Mouse (Mus musculus): ENCODE measurements at regions not wholly inside any gene's neighbourhood (a gene's known extent, or its start where the extent isn't known, plus 50 kb on each side); places are given as distances from the start of the nearest gene placed in this dataset.

DNA sequence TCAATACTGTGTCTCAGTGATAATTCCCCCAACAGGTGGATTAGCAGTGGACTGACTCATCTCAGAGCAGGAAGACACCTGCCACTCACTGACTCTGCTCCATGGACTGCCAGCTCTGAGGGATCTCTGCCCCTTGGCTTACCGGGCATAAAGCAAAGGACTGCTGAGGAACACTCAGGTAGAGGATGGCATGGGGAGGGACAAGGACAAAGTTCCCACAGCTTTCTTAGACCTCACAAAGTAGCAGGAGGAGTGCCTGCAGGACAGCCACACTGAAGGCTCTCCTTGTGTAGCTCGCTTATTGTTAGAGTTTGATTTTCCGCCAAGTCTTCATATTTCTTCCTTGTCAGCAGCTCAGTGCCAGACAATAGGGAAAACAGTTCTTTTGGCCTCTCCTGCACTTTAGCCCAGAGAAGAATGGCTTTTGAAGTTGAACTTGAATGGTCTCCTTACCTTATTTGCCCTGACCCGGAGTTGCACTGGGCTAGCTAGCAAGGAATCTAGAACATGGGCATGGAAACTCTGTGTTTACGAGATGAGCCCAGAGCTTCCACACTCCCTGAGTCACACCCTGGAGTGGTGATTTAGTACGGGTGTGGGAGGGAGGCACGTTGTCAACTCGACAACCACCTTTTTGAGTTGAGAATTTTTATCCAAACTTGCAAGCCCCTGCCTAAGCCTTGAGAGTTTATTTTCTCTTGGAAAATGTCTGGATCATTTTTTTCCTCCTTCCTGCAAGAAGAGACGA lies 331.4 kb downstream of the Cog6 start:
- no peak for DNase-seq

DNA sequence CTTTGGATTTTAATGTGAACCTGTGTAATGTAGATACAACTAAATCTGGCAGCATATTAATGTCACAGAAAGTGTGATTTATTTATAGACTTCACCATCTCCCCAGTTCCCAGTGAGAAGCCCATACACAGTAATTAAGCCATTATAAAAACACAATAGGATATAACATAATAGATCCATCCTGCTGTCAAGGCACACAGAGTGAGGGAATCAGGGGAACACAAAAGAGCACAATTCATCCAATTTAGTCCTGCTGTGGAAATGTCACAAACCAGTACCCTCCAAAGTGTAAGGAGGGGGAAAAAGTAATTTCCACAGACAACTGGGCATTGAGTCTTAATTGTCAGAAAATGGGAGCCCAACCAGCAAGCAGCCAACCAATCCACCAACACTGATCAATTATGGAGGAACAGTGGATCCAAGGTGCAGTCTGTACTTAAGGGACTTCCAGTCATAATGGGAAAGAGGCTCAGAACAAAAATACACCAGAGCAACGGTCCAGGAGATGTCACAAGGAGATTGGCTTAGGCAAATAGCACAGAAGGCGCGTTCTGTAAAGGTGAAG lies 336.1 kb downstream of the Cog6 start:
- no peak for DNase-seq

DNA sequence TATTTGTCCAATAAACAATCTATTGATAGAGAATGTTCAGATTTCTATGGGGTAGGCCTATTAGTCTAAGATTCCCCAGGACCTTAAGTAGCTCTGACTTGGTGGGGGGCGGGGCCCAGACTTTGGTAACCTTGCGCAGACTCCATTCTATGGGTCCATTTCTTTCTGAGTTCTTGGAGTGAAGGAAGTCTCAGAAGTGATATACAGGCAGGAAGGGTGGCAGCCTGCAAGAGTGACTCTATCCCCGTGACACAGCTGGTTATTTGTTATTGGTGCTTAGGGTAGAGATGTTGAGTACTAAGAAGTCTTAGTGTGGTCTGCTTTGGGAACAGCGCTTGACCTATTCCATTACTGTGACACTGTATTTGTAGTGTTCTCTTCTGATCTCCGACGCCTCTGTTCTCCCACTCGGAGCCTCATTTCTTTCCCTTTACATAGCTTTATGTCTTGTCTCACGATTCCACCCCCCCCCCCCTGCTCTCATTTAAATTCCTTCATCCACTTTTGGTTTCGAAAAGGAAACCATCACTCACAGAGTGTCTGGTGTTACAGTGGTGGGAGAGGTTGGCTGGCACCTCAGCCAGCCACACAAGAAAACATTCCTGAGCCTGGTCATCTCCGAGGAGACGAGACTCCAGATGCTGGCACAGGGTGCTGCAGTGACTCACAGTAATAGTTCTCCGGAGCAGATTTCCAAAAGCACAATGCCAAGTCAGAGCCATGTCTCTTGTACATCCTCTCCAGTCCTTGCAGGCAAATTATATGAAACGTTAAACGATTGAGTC lies 340.0 kb downstream of the Cog6 start:
- no peak for DNase-seq

DNA sequence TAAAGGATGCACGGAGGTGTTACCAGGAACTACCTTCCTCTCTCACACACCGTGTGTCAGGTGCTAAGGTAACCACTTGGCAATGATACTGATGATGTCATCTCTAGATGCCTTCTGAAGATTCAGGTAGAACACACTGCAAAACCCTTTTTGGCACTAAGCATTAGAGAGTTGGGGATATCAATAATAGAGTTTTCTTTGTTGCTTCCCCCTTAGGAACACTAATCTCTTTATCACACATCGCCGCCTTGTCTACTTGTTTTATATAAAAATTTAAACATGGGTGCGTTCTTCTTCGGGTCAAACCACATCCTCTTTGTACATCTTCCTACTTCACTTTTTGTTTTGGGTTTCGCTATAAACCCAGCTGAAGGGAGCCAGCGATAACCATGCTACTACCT lies 346.4 kb downstream of the Cog6 start:
- DNase-seq: no peak

DNA sequence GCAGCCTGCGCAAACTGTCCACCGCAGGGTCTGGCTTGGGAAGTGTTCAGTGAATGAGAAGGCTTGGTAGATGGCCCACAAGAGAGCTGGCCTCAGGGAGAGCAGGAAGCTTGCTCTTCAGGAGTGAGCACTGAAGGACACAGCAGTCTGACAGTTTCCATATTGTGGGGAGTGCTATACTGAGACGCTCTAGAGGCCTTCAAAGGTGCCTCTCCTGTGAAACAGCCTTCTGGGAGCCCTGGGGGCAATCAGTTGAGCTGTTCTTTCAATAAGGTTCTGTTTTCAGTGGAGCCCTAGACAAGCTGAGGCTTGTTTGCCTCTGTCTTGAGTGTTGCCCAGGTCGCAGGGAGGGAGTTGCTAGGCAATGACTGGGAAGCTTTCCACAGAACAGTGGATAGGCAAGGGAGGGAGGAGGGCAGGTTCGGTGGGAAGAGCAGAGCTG lies 353.9 kb downstream of the Cog6 start:
- peak in 1 of 2 experiments; percentile 34 for DNase-seq

DNA sequence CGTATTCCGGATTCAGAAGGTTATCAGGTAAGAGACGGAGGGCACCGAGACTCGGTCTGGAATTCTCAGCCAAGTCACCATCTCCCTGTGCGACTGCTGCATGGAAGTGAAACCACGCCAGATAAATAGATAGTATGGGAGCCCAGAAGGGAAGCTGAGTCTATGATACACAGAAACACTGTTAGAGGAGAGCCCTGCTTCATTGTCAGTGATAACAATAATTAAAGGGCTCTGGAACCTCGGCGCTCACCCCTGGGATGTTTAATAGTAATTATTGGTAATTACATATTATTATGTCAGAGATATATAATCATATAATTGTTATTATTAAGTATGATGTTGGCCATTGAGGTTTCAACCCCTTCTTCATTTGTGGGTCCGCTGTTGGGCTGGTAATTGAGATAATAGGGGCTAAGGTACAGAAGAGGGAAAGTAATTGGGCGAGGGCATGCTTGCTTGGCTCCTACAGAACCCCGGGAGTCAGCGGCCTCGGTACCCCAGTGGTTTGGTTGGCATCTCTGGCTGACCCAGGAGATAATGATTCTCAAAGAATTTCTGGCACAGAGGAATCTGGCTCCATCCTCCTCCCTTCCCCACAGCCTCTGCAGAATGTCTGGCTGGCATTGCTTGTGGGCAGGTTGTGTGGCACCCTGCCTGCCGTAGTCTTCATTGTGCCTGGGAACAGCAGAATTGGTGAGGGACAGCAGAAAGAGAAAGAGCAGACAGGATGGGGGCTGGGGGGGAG lies 354.7 kb downstream of the Cog6 start:
- DNase-seq: peak; percentile 64 to 74

DNA sequence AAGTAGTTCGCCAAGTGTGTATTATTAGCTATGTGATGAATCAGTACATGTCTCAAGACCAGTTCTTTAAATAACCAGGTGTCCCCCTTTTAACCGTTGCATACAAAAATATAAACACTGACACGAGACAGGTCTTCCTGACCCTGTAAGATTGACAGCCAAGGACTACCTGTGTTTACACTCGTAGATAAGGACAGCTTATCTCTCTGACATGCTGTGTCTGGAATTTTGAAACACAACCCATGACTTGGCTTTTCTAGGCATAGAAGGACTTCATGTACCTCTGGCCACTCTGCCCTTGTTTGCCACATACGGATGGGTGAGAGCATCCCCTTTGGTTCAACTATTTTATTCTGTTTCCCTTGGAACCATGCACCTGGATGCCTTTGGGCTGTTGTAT lies 364.0 kb downstream of the Cog6 start:
- no peak for DNase-seq

DNA sequence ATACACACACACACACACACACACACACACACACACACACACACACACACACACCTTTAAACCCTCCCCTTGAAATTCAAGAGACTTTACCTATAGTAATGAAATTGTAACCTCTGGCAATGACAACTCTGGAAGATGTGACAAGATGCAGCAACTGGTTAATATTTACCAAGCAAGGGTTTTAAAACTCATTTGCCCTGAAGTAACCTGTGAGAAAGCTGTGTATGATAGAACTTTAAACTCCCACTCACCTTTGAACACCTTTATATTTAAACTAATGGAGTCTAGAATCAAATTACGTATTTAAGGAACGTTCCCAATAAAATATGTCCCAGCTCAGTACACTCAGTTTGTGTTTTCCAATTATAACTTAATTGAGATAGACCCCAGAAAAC lies 364.6 kb downstream of the Cog6 start:
- DNase-seq: no peak

DNA sequence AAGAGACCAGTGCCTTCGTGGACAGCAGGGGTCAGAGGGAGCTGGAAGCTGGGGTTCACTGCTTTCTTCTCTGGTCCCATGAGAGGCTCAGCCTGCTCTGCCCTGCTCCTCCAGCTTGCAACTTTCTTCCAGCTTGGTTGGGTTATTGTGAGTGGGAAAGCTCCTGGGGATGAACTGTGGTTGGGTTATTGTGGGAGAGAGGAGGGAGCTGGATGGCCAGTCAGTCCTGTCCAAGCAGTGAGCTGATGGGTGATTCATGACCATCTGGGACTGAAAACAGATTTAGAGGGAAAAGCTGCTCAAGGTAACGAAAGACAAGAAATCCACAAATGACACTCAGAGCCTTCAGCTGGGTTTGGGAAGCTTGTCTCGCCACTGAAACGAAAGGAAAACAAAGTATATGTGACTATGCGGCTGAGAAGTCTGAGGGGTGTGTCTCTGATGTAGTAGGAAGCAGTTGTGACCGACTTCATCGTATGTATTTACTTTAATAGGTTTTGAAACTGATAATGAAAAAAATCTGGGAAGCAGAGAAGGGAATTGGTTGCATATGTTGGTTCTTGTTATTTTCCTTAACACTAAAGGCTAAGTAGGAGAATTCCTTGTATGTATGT lies 365.1 kb downstream of the Cog6 start:
- no peak for DNase-seq

DNA sequence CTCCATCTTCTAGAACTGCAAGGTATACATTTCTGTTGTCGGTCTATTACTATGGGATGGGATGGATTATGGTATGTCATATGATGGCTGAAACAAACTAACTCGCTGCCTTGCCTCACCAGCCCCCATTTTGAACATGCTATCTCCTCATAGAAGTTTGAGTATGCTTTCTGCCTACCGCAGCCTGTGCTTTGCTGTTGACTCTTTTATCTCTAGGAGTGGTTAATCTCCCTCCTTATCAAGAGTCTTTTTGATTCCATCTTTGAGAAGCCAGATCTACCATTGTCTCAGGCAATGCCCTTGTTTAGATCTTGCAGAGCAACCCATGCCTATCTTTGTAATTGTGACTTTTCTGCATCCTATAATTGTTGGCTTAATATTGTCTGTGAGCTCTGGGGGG lies 367.0 kb downstream of the Cog6 start:
- DNase-seq: no peak

DNA sequence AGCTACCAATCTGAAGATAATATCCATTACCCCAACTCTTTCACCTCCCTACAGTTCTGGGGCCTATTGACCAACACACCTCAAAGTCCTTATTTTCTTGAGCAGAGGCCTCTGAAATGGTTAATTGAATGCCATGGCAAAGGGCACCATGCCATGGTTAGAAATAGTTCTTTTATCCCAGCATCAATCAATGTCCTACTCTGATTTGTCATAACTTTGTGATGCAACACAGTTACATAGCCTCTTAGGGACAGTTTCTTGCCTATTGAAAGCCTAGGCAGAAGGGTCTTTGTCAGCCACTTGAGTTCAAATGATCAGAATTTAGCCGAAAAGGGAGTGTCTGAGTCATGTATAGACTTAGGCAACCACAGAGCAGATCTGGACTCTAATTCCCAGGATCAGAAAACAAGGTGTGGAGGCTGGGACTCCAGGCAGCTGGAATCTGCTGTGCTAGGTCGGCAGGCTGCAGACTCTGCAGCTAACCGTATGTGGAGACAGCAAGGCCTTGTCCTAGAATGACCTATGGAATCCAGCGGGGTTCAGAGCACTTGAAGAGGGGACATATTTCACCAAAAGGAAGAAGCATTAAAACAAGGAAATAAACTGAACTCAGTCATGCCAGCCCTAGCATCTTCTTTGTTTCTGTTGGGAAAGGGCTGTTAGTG lies 368.1 kb downstream of the Cog6 start:
- DNase-seq: no peak

DNA sequence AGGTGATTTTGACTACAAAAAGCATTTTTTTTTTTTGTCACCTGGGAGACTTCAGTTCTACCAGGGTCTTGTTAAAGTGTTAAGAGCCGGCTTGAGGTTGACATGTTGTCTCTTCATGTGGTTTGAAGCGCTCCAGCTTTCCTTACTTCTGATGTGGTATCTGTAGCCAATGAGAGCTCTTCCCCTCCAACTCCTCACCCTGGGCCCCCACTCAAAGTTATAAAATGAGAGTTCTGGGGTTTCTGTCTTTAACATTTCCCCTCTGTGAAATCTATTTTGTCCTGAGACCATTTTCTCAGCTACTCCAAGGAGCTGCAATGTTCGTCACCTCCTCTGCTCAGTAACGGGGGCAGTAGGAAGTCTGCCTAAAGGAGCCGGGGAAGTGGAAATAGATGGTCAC lies 369.1 kb downstream of the Cog6 start:
- DNase-seq: no peak

DNA sequence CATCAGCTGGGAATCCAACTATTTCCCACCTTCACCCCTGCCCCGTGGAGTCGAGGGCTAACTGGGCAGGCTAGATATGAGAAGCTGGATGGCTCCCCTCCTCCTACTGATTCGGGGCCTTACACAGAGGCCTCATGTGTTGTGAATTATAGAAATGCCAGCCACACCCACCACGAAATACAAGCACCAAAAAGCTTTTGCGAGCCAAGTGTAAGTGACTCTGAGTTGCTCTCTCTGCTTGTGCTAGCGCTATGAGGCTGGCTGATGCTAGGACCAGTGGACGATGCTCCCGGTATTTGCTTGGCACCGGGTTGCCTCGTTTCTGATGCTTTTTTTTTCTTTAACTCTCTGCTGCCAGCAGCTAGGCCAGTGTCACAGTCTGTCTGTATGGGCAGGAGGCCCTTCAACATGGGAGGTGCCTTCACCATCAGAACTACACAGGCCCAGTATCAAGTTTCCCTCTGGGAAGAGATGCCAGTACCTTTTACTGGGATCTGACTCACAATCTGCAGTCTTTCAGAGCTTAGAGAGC lies 369.8 kb downstream of the Cog6 start:
- DNase-seq: no peak

DNA sequence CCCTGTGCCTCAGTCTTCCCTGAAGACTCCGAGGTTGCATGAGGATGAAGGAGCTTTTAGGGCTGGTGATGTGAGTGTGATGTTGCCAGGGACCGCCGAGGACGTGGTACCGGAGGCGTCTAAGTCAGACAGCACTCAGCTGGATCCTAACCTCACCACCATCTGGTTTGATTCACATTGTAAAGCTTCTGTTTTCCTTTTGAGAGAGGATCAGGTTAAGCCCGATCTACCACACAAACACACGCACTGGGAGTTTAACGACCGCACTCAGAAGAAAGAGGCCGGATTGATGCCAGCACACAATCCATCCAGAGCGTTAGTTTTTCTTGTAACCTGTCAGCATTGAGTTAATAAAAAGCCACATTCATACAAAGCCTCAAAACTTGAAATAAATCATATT lies 371.9 kb downstream of the Cog6 start:
- no peak for DNase-seq

DNA sequence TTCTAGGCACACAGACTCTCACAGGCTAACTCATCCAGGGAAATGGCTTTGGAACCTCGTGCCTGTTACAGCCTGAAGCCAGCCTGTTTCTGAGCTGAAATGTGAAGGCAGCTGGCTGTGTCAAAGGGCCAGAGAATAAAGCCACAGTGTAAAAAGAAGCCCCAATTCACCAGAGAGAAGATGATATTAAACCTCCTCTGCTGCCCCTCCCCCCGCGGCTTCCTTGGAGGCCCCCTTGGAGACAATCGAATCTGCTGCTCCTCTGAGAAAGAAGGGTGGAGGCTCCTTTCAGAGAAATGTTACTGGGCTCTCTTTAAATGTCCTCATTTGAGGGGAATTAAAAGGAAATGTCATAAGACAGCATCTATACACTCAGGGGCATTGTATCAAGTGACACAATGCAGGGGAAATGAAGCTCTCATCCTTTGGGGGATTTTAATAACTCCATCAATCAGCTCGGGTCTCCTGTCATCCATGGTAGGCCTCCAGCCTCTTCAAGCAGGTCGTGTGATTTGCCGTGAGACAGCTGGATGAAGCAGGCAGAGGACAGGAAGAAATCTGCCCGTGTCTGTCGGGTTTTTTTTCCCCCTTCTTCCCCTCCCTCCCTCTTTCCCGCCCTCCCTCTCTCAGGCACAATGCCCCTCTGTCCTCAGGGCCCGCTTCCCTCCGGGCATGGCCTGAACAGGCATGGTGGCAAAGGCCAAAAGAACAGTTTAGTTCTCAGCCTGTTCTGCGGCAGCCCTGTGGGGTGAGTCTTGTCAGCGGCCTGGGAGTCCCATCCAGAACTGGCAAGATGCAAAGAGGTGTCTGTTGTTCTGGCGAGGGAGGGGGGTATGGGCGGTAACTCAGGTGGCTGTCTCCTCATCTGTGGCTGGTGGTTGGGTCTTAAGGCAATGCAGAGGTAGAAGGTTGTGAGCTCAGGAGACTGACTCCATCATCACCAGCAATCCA lies 372.6 kb downstream of the Cog6 start:
- DNase-seq: peak in 1 of 2 experiments; percentile 14

DNA sequence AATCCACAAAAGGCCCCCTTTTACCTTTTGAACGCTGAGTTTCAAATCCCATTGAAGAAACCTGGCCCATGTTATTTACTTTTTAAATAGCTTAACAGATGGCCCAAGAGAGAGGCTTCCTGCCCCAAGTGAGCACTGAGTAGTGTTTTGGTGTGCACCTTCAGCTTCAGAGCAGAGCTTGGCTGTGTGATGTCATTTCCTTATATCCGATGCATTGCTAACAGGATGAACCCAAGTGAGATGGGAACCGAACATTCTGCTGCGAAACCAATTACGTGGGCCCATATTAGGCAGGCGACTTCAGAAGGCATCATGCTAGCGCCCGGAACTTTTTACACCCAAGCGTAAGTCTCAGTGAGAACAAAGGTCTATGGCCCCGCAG lies 373.2 kb downstream of the Cog6 start:
- DNase-seq: no peak

DNA sequence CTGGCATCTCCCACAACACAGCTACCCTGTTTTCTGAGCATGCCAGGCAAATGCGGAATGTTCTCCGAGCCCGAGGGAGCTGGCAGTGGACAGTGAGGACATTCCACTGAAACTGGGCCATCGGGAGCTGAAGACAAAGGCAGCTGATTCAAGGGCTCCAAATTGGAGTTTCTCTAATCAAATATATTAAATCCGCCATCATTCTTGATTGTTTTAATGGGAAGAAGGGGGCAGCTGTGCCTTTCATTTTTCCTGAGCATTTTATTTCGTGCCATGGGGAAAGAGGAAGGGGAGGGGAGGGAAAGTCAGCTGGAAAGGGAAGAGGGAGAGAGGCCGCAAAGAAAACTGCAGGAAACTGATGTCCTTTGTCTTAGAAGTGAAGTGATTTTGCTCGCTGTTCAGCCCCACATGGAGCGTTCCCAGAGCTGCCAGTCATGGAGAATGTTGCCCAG lies 373.9 kb downstream of the Cog6 start:
- DNase-seq: peak in 1 of 2 experiments; percentile 17

DNA sequence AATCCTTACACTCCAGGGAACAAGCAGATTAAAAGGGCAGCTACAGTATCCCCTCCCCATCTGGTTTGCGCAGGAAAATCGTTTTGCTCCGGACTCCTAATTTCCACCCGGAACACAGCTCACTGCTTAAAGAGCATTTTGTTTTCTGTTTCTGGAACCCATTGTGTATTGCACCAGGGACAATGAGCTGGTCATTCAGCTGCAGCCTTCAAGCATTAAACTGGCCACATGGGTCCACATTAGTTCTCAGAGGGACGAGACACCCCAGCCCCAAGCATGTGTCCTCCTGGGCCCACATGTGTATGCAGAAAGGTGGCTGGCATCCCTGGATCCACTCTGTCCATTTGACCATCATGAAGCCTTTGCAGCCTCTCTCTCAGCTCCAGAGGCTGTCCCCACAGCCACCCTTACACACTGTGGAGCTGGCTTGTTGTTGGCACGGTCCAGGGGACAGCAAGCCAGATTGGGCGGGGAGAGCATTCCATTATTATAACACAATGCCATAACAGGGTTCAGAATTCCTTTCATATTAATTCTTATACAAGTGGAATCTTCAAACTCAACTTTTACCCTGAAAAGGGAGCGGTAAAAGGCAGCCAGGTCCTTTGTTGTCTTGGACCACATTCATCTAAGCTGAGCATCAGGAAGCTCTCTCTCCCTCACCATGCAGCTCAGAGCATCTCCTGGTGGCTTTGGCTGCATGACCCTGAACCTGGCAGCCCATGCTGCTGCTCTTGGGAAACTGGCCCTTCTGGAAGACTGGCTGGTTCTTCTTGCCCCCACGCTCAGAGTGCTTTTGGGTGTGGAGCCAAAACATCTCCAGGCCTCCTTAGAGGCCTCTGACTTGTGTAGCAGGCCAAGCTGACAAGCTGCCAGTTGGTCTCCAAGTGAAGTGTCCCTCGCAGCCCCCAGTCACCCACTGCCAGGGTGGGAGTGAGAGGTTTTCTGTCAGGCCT lies 373.4 kb downstream of the Foxo1 start:
- peak; percentile 30 to 40 for DNase-seq
